Comparison of ENCODE assay signal across 18 mouse cellular contexts in genomic region chr10:123112056-123112786, GRCm38 (mm10).
"Had no signal": no experiment of that assay in that cellular context is flagged by ENCODE, and none has a peak within 500 bp of the region (broad histone marks: within the 10 kb centered on the region; RNA-seq: fewer than 3 reads in every experiment).

No protein-coding gene starts in this region.

- ATAC-seq: midbrain, embryonic 13.5 days; midbrain, embryonic 16.5 days had no signal

- H3K4me2 ChIP-seq: lung, embryonic 14.5 days; midbrain, embryonic 13.5 days; neural tube, embryonic 13.5 days; neural tube, embryonic 15.5 days had no signal

- H3K9ac ChIP-seq: lung, embryonic 14.5 days; midbrain, embryonic 13.5 days; neural tube, embryonic 13.5 days; neural tube, embryonic 15.5 days had no signal

- H3K9me3 ChIP-seq: midbrain, embryonic 10.5 days; midbrain, embryonic 13.5 days; neural tube, embryonic 13.5 days; neural tube, embryonic 15.5 days had no signal

- H3K4me1 ChIP-seq: midbrain, embryonic 10.5 days; midbrain, embryonic 13.5 days; neural tube, embryonic 13.5 days; neural tube, embryonic 15.5 days had no signal

- H3K4me3 ChIP-seq: midbrain, embryonic 10.5 days; midbrain, embryonic 13.5 days; myocyte; neural tube, embryonic 13.5 days; neural tube, embryonic 15.5 days had no signal

- H3K27ac ChIP-seq: midbrain, embryonic 10.5 days; midbrain, embryonic 13.5 days; neural tube, embryonic 13.5 days; neural tube, embryonic 15.5 days had no signal

- DNase-seq: lung, adult 18-20 months; lung, embryonic 14.5 days; lung, postnatal 10 days; lung, postnatal 4 days; retina, postnatal 1 day; right cerebral cortex, adult 18-20 months; right cerebral cortex, postnatal 25 days; right cerebral cortex, postnatal 4 days; spleen, adult 18-20 months; thymus, adult 18-20 months; thymus, postnatal 14 days; thymus, postnatal 36 days had no signal

- H3K27me3 ChIP-seq: midbrain, embryonic 13.5 days; neural tube, embryonic 13.5 days; neural tube, embryonic 15.5 days had no signal
